Mouse (Mus musculus): Measurements from ENCODE around the gene Sirt6. TPM values are rescaled to one million over a fixed set of nuclear protein-coding genes. Genes with fewer than 3 reads are reported as not detected.
A peak's percentile ranks its signal among the peaks of the same experiment; 100 is the strongest.

Sirt6 gene
- polyA plus RNA-seq, 1 experiment from 2014 or later: 7.7 TPM

DNA sequence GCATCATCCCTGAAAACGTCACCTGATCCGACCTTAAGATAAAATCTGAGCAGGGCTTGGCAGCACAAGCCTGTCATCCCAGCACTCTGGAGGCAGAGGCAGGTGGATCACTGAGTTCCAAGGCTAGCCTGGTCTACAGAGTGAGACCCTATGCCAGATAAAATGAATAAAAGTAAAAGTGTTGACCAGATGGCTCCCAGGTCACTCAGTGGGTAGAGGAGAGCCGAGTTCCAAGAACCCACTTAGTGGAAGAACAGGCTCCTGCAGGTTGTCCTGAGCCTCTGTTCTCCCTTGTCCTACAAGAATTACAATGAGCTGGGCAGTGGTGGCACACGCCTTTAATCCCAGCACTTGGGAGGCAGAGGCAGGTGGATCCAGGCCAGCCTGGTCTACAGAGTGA is 34.4 kb downstream of the Sirt6 start:
- peaks cover 69% of the 10 kb centered on the region for H3K27me3 ChIP-seq
- H3K36me3 ChIP-seq (replicated peaks): no peaks in the 10 kb centered on the region
- H3K4me2 ChIP-seq: no peak overlapping the region
- H3K4me1 ChIP-seq (replicated peaks): peaks cover 25% of the 10 kb centered on the region
- H3K9ac ChIP-seq: no peak overlapping the region
- H3K4me3 ChIP-seq (replicated peaks): no peak overlapping the region
- 59% methylated on average over 4 of the region's 4 CpGs for WGBS (ENCODE audit: insufficient replicate concordance)
- ATAC-seq (ENCODE audit: insufficient read depth): no peak
- H3K27ac ChIP-seq (replicated peaks): no peak overlapping the region
- no peaks in the 10 kb centered on the region for H3K9me3 ChIP-seq (replicated peaks)

DNA sequence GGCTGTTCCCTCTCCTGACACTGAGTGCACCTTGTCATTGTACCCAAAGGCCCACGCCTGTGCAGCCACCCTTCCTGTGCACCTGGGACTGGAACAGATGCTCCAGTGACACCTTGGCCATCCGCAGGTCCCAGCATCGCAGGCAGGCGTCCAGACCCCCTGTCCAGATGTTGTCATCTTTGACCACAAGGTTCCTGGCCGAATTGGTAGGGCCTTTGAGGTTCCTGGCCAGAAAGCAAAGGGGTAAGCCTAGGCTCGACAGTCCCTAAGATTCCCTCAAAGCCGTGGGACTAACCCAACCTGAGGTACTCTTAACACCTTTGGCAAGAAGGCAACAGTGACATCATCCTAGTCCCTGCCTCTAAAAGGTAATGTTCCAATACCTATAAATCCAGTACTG is 35.0 kb downstream of the Sirt6 start:
- Histone ChIP-seq H3K4me3 (replicated peaks) (no peak overlapping the region), H3K4me1 (replicated peaks) (peaks cover 20% of the 10 kb centered on the region), H3K36me3 (replicated peaks) (no peaks in the 10 kb centered on the region), H3K27me3 (peaks cover 63% of the 10 kb centered on the region), H3K9me3 (replicated peaks) (no peaks in the 10 kb centered on the region), H3K4me2 (no peak overlapping the region), H3K9ac (no peak overlapping the region), H3K27ac (replicated peaks) (no peak overlapping the region)
- ATAC-seq (ENCODE audit: insufficient read depth): no peak
- WGBS (ENCODE audit: insufficient replicate concordance): 57% methylated on average over 7 of the region's 7 CpGs

DNA sequence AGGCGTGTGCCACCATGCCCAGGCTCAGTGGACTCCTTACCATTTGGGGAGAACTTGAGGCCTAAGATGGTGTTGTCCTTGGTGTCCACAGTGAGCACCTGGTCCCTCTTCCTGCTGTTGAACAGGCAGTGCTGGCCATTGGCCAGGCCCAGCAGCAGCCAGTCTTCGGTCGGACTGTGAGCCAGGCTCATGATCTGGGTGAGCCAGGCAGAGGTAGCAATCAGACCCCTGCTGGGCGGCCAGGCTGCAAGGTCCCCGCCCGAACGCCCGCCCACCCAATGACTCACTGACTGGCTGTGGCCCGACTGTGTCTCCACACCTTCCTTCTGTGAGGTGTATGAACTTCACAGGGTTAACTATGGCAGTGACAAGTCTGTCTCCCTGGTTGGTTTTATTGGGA is 35.8 kb downstream of the Sirt6 start:
- Histone ChIP-seq H3K36me3 (replicated peaks) (no peaks in the 10 kb centered on the region), H3K9me3 (replicated peaks) (no peaks in the 10 kb centered on the region), H3K27me3 (peaks cover 55% of the 10 kb centered on the region), H3K27ac (replicated peaks) (no peak overlapping the region), H3K9ac (no peak overlapping the region), H3K4me3 (replicated peaks) (no peak overlapping the region), H3K4me1 (replicated peaks) (peaks cover 12% of the 10 kb centered on the region), H3K4me2 (no peak overlapping the region)
- ATAC-seq (ENCODE audit: insufficient read depth): no peak
- WGBS (ENCODE audit: insufficient replicate concordance): 50% methylated on average over 9 of the region's 9 CpGs

DNA sequence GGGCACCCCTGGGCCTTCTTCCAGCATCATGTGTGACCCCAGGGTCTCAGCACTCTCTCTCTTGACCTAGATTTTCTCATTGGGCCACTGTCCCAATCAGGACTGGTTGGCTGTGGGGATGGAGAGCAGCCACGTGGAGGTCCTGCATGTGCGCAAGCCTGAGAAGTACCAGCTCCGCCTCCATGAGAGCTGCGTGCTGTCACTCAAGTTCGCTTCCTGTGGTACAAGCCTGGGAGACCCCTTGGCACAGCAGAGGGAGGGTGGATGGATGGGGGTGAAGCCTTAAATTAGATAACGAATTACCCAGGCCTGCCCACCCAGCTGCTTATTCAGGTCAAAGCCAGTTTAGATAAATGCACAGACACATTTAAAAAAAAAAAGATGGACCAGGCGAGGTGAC is 38.9 kb downstream of the Sirt6 start:
- Histone ChIP-seq H3K27ac (replicated peaks) (no peak overlapping the region), H3K36me3 (replicated peaks) (no peaks in the 10 kb centered on the region), H3K4me2 (no peak overlapping the region), H3K27me3 (peaks cover 24% of the 10 kb centered on the region), H3K9me3 (replicated peaks) (no peaks in the 10 kb centered on the region), H3K4me1 (replicated peaks) (no peaks in the 10 kb centered on the region), H3K9ac (no peak overlapping the region), H3K4me3 (replicated peaks) (no peak overlapping the region)
- WGBS (ENCODE audit: insufficient replicate concordance): 45% methylated on average over 7 of the region's 7 CpGs
- no peak for ATAC-seq (ENCODE audit: insufficient read depth)

DNA sequence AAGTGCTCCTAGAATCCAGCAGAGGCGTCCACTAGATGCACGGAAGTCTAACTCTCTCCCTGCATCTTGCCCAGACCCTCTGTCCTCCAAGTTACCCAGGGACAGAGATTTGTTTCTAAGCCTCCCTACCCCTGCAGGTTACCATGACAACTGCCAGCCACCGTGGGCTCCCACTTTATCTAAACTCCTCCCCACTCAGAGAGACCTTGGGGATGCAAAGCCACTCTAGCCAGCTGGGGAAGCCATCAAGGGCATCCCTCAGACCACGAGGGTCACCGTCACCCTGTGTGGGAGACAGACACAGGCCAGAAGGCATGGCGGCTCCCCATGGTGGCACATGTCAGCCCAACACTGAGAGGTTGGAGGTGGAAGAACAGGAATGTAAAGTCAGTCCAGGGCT is 44.2 kb downstream of the Sirt6 start:
- Histone ChIP-seq H3K4me3 (replicated peaks) (no peak overlapping the region), H3K36me3 (replicated peaks) (no peaks in the 10 kb centered on the region), H3K9me3 (replicated peaks) (no peaks in the 10 kb centered on the region), H3K27me3 (peaks cover 39% of the 10 kb centered on the region), H3K4me2 (no peak overlapping the region), H3K4me1 (replicated peaks) (no peaks in the 10 kb centered on the region), H3K9ac (no peak overlapping the region), H3K27ac (replicated peaks) (no peak overlapping the region)
- WGBS (ENCODE audit: insufficient replicate concordance): 50% methylated on average over 6 of the region's 6 CpGs
- no peak for ATAC-seq (ENCODE audit: insufficient read depth)

DNA sequence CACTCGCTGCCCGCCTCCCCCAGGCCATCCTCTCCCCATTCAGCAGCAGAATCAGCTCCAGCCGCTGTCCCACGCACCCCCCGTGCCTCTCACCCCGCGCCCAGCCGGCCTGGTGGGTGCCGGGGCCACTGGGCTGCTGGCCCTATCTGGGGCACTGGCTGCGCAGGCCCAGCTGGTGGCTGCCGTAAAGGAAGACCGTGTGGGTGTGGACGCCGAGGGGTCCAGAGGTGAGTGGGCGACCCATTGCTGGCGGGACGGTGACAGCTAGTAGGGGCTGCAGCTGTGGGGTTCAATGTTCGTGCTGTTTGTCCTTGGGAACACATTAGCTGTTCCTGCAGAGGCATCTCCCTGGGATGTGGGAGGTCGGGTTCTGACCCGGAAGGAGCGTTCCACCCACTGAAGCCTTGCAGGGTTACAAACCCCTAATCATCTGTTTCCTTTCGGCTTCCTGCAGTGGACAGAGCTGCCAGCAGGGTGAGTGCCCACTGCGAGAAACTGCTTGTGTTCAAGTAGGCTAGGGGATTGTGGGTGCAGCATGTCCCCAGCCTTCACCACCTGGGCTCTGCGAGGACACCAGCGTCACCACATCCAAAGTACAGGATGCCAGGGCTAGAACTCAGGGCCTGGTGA is 47.0 kb downstream of the Sirt6 start:
- no peak overlapping the region for H3K9ac ChIP-seq
- H3K27ac ChIP-seq (replicated peaks): no peak overlapping the region
- 21% methylated on average over 25 of the region's 25 CpGs for WGBS (ENCODE audit: insufficient replicate concordance)
- H3K27me3 ChIP-seq: peaks cover 64% of the 10 kb centered on the region
- ATAC-seq (ENCODE audit: insufficient read depth): 0 out of 2 replicates have a peak, but pooled peaks have one; percentile 9
- H3K36me3 ChIP-seq (replicated peaks): no peaks in the 10 kb centered on the region
- H3K4me3 ChIP-seq (replicated peaks): no peak overlapping the region
- no peaks in the 10 kb centered on the region for H3K9me3 ChIP-seq (replicated peaks)
- peaks cover 8% of the 10 kb centered on the region for H3K4me1 ChIP-seq (replicated peaks)
- H3K4me2 ChIP-seq: 0 out of 2 replicates have a peak overlapping the region, but pooled peaks have one; percentile 10

DNA sequence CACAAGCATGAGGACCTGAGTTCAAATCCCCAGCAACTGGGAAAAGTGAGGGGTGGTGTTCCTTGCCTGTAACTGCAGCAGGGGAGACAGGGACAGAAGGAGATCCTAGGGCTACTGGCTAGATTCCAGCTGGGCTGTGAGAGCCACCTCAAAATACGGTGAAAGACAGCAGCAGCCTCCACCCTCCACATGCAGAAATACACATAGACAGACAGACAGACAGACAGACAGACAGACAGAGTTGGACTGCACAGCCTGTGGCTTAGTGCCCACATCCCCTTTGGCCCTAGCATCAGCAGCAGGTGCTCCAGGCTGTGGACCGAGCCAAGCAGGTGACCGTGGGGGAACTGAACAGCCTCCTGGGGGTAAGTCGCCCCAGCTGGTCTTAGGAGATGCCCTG is 47.6 kb downstream of the Sirt6 start:
- Histone ChIP-seq H3K4me3 (replicated peaks) (no peak overlapping the region), H3K27ac (replicated peaks) (no peak overlapping the region), H3K9ac (no peak overlapping the region), H3K9me3 (replicated peaks) (no peaks in the 10 kb centered on the region), H3K4me2 (no peak overlapping the region), H3K27me3 (peaks cover 70% of the 10 kb centered on the region), H3K4me1 (replicated peaks) (peaks cover 14% of the 10 kb centered on the region), H3K36me3 (replicated peaks) (no peaks in the 10 kb centered on the region)
- 37% methylated on average over 4 of the region's 4 CpGs for WGBS (ENCODE audit: insufficient replicate concordance)
- no peak for ATAC-seq (ENCODE audit: insufficient read depth)

DNA sequence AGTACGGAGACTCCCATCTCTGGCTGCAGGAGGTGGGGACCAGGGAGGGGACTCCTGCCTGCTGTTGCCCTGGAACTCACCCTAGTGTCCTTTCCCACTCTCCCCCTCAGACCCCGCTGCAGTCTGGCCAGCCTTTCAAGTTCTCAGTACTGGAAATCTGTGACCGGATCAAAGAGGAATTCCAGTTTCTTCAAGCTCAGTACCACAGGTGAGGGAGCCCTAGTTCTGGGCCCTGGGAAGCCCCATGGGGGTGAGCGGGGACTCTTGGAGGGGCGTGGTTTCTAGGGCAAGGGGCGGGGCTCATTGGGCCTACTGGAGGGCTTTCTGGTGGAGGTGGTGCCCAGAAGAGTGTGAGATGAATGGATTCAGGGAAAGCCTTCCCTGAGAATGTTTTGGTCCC is 51.9 kb downstream of the Sirt6 start:
- Histone ChIP-seq H3K4me1 (replicated peaks) (peaks cover 57% of the 10 kb centered on the region), H3K4me3 (replicated peaks) (peak overlapping the region; percentile 56), H3K36me3 (replicated peaks) (no peaks in the 10 kb centered on the region), H3K9me3 (replicated peaks) (no peaks in the 10 kb centered on the region), H3K27me3 (peaks cover 83% of the 10 kb centered on the region), H3K27ac (replicated peaks) (no peak overlapping the region), H3K9ac (peak overlapping the region; percentile 39; the same call in 1 of the 2 replicates), H3K4me2 (peak overlapping the region; percentile 78)
- ATAC-seq (ENCODE audit: insufficient read depth): no peak
- 5% methylated on average over 6 of the region's 6 CpGs for WGBS (ENCODE audit: insufficient replicate concordance)

DNA sequence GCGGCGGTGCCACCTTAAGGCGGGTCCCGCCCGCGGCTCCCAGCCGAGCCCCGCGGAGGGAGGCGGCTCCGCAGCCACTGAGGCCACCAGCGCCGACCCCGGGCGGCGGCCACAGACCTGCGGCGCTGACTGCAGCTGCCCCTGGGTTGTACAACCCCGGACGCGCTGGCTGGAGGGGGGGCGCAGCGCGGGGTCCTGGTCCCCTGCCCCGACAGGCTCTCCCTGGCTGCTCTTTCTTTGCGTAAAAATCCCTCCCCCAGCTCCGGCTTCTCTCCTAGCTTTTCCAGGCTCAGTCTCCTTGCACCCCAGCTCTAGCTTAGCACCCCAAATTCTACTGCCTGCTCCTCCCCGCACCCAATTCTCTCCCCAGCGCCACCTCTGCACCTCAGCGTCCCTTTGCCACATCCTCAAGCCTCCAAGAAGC is 52.4 kb downstream of the Sirt6 start:
- Histone ChIP-seq H3K4me1 (replicated peaks) (peaks cover 62% of the 10 kb centered on the region), H3K27me3 (peaks cover 79% of the 10 kb centered on the region), H3K27ac (replicated peaks) (no peak overlapping the region), H3K9ac (peak overlapping the region; percentile 39; the same call in 1 of the 2 replicates), H3K4me3 (replicated peaks) (peak overlapping the region; percentile 56), H3K9me3 (replicated peaks) (no peaks in the 10 kb centered on the region), H3K36me3 (replicated peaks) (no peaks in the 10 kb centered on the region), H3K4me2 (peak overlapping the region; percentile 78)
- no peak for ATAC-seq (ENCODE audit: insufficient read depth)
- under 1% methylated on average over 30 of the region's 30 CpGs for WGBS (ENCODE audit: insufficient replicate concordance)

DNA sequence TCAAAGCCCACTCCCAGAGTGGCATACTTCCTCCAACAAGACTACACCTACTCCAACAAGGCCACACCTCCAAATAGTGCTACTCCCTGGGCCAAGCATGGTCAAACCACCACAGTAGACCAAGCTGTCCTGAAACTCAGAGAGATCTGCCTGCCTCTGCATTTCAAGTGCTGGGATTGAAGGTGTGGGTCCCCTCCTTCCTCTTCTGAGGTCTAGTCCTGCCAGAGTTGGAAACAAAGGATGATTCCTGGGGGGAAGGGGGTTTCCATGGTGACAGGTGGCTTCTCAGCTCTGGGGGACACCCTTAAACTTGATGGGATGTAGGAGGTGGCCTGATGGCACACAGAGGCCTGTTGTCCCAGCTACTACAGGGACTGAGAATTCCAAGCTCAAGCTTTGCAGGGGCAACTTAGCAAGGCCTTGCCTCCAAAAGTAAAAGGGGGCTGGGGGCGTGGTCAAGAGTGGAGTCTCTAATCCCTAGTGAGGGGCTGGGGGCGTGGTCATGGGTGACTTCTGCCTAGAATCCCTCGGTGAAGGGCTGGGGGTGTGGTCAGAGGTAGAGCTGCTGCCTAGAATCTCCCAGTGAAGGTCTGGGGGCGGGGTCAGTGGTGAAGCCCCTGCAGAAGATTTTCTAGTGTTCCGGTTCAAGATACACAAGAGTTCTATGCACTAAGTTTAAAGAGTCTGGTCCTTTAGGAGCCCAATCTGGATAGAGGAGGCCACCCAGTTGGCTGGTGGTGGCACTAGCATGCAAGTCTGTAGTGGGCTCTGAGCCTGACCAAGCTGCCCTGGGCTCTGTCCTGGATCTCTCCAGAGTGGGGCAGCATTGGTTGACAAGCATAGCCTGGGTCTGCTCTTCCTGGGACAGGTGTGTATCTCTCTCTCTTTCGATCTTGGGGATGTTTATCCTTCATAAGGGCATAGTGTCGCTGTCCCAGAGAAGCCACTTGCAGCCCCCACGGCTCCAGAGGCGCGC is 53.2 kb downstream of the Sirt6 start, which contains the start of gene Tle2:
Tle2 (plus strand) TSS at position 481 of the 976 bp plus-strand sequence.
- H3K9me3 ChIP-seq (replicated peaks): no peaks in the 10 kb centered on the region
- H3K27me3 ChIP-seq: peaks cover 79% of the 10 kb centered on the region
- WGBS (ENCODE audit: insufficient replicate concordance): 25% methylated on average over 10 of the region's 10 CpGs
- peak within 1 kb of the TSS; percentile 56 for H3K4me3 ChIP-seq (replicated peaks)
- H3K9ac ChIP-seq: peak within 1 kb of the TSS; percentile 39; the same call in 1 of the 2 replicates
- peak within 1 kb of the TSS; percentile 95 for H3K4me2 ChIP-seq
- no peaks in the 10 kb centered on the region for H3K36me3 ChIP-seq (replicated peaks)
- H3K27ac ChIP-seq (replicated peaks): no peak within 1 kb of the TSS; the same call in 1 of the 2 replicates
- no peak for ATAC-seq (ENCODE audit: insufficient read depth)
- H3K4me1 ChIP-seq (replicated peaks): peaks cover 70% of the 10 kb centered on the region

DNA sequence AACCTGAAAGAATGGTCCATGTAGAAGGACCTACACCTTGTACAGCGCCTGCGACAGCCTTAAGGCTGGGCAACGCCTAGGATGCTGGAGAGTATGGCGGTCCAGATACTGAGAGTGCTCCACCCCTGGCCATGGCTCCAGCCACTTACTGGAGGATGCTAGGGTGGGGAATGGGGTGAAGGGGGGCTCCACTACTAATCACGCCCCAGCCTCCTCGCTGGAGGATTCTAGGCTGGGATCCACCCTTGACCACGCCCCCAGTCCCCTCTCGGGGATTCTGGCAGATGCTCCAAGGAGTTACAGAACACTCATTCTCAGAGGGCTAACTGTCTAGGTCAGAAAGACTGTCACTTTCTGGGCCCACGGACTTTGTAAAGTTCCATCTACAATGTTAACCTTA is 54.6 kb downstream of the Sirt6 start:
- Histone ChIP-seq H3K4me3 (replicated peaks) (peak overlapping the region; percentile 67), H3K4me2 (peak overlapping the region; percentile 95), H3K9ac (no peak overlapping the region), H3K27ac (replicated peaks) (peak overlapping the region; percentile 53), H3K27me3 (peaks cover 68% of the 10 kb centered on the region), H3K4me1 (replicated peaks) (peaks cover 83% of the 10 kb centered on the region), H3K36me3 (replicated peaks) (no peaks in the 10 kb centered on the region), H3K9me3 (replicated peaks) (no peaks in the 10 kb centered on the region)
- ATAC-seq (ENCODE audit: insufficient read depth): peak; percentile 57
- WGBS (ENCODE audit: insufficient replicate concordance): 21% methylated on average over 9 of the region's 9 CpGs
